Mouse (Mus musculus): ENCODE measurements at regions not wholly inside any gene's neighbourhood (a gene's known extent, or its start where the extent isn't known, plus 50 kb on each side); places are given as distances from the start of the nearest gene placed in this dataset.
A peak's percentile ranks its signal among the peaks of the same experiment; 100 is the strongest.

DNA sequence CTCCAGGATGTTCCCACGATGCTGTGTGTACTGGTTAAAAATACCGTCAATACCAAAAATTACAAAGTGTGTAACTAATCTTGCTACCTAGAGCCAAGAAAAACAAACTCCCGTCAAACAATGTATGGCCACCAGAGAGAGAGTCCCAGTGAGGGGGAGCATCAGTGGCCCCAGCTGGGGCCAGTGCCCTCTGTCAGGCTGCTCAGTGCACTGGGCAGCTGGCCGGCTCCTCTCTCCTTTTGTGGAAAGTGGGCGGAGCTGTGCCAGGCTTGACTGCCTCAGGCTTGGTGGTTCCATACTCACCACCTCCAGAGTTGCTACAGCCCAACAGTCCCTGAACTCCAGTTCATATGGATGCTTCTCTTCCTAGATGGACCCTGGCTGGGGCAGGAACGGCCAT, 53.8 kb upstream of the Sept5 start:
- Histone ChIP-seq H3K4me1 (ENCODE audit: insufficient read depth) (peaks cover 12% of the 10 kb centered on the region), H3K36me3 (replicated peaks; ENCODE audit: insufficient read depth, low read length) (no peaks in the 10 kb centered on the region), H3K27ac (ENCODE audit: low read depth) (no peak overlapping the region), H3K27me3 (ENCODE audit: insufficient read depth, low read length) (no peaks in the 10 kb centered on the region), H3K9ac (replicated peaks) (no peak overlapping the region), H3K4me2 (ENCODE audit: low read depth, low read length) (no peak overlapping the region), H3K4me3 (ENCODE audit: low read depth, low read length) (no peak overlapping the region), H3K9me3 (ENCODE audit: low read length) (no peaks in the 10 kb centered on the region)
- DNase-seq (no peak), ATAC-seq (no peak)
- 55% methylated on average over 6 of the region's 6 CpGs for WGBS (ENCODE audit: insufficient replicate concordance)
- TF ChIP-seq EP300 (IDR thresholded peaks at IDR 0.05; ENCODE audit: low read depth) (no peak), CTCF (IDR thresholded peaks at IDR 0.05; ENCODE audit: low read depth) (no peak)

GRCm38 (mm10) chr16:18686044-18686761, 56.4 kb upstream of the Sept5 start:
- DNase-seq (no peak), ATAC-seq (no peak)
- Histone ChIP-seq H3K27ac (ENCODE audit: low read depth) (no peak overlapping the region), H3K9me3 (ENCODE audit: low read length) (no peaks in the 10 kb centered on the region), H3K9ac (replicated peaks) (no peak overlapping the region), H3K4me2 (ENCODE audit: low read depth, low read length) (no peak overlapping the region), H3K4me3 (ENCODE audit: low read depth, low read length) (no peak overlapping the region), H3K27me3 (ENCODE audit: insufficient read depth, low read length) (no peaks in the 10 kb centered on the region), H3K36me3 (replicated peaks; ENCODE audit: insufficient read depth, low read length) (no peaks in the 10 kb centered on the region), H3K4me1 (ENCODE audit: insufficient read depth) (peaks cover 12% of the 10 kb centered on the region)
- 38% methylated on average over 6 of the region's 6 CpGs for WGBS (ENCODE audit: insufficient replicate concordance)
- TF ChIP-seq EP300 (IDR thresholded peaks at IDR 0.05; ENCODE audit: low read depth): no peak
- TF ChIP-seq CTCF (IDR thresholded peaks at IDR 0.05; ENCODE audit: low read depth): no peak

GRCm38 (mm10) chr16:18686916-18687315, 57.2 kb upstream of the Sept5 start:
- Histone ChIP-seq H3K4me2 (ENCODE audit: low read depth, low read length) (peak overlapping the region; percentile 66), H3K4me3 (ENCODE audit: low read depth, low read length) (0 out of 2 replicates have a peak overlapping the region, but pooled peaks have one; percentile 15), H3K9ac (replicated peaks) (0 out of 2 replicates have a peak overlapping the region, but pooled peaks have one; percentile 38), H3K27ac (ENCODE audit: low read depth) (peak overlapping the region; percentile 73), H3K36me3 (replicated peaks; ENCODE audit: insufficient read depth, low read length) (no peaks in the 10 kb centered on the region), H3K27me3 (ENCODE audit: insufficient read depth, low read length) (no peaks in the 10 kb centered on the region), H3K9me3 (ENCODE audit: low read length) (no peaks in the 10 kb centered on the region), H3K4me1 (ENCODE audit: insufficient read depth) (peaks cover 12% of the 10 kb centered on the region)
- peak; percentile 99 for ATAC-seq
- under 1% methylated on average over 17 of the region's 17 CpGs for WGBS (ENCODE audit: insufficient replicate concordance)
- TF ChIP-seq CTCF (IDR thresholded peaks at IDR 0.05; ENCODE audit: low read depth) (no peak), EP300 (IDR thresholded peaks at IDR 0.05; ENCODE audit: low read depth) (no peak)
- DNase-seq: peak; percentile 90

- Histone ChIP-seq H3K9ac (replicated peaks) (0 out of 2 replicates have a peak overlapping the region, but pooled peaks have one; percentile 38), H3K27me3 (ENCODE audit: insufficient read depth, low read length) (no peaks in the 10 kb centered on the region), H3K4me3 (ENCODE audit: low read depth, low read length) (0 out of 2 replicates have a peak overlapping the region, but pooled peaks have one; percentile 15)
Measured at GRCm38 (mm10) chr16:18687367-18687766, 57.6 kb upstream of the Sept5 start.

DNA sequence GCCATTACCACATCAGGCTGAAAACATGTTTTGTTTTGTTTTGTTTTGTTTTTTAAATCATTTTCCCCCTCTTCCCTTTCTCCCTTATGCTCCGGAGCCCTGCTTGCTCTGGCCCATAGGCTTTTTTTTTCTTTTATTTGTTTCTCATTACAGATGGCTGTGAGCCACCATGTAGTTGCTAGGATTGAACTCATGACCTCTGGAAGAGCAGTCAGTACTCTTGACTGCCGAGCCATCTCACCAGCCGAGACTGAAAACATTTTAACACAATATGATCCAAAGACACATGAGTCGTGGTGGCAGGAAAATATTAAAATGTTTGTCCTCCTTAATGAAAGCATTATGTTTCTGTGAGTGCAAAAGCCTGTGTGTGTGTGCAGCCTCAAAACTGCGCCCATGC, 65.8 kb upstream of the Sept5 start:
- TF ChIP-seq CTCF (IDR thresholded peaks at IDR 0.05; ENCODE audit: low read depth): no peak
- no peak for TF ChIP-seq EP300 (IDR thresholded peaks at IDR 0.05; ENCODE audit: low read depth)
- no peaks in the 10 kb centered on the region for H3K4me1 ChIP-seq (ENCODE audit: insufficient read depth)
- H3K27ac ChIP-seq (ENCODE audit: low read depth): no peak overlapping the region
- no peak overlapping the region for H3K4me2 ChIP-seq (ENCODE audit: low read depth, low read length)
- 67% methylated on average over 5 of the region's 5 CpGs for WGBS (ENCODE audit: insufficient replicate concordance)
- H3K27me3 ChIP-seq (ENCODE audit: insufficient read depth, low read length): no peaks in the 10 kb centered on the region
- no peak for ATAC-seq
- no peak for DNase-seq
- no peak overlapping the region for H3K9ac ChIP-seq (replicated peaks)
- no peaks in the 10 kb centered on the region for H3K36me3 ChIP-seq (replicated peaks; ENCODE audit: insufficient read depth, low read length)
- no peaks in the 10 kb centered on the region for H3K9me3 ChIP-seq (ENCODE audit: low read length)
- no peak overlapping the region for H3K4me3 ChIP-seq (ENCODE audit: low read depth, low read length)

More at GRCm38 (mm10) chr16:18687367-18687766, 57.6 kb upstream of the Sept5 start:
- no peak for TF ChIP-seq EP300 (IDR thresholded peaks at IDR 0.05; ENCODE audit: low read depth)
- TF ChIP-seq CTCF (IDR thresholded peaks at IDR 0.05; ENCODE audit: low read depth): peak; percentile 83
- WGBS (ENCODE audit: insufficient replicate concordance): under 1% methylated on average over 8 of the region's 8 CpGs
- no peaks in the 10 kb centered on the region for H3K36me3 ChIP-seq (replicated peaks; ENCODE audit: insufficient read depth, low read length)
- H3K4me1 ChIP-seq (ENCODE audit: insufficient read depth): peaks cover 12% of the 10 kb centered on the region
- DNase-seq (peak; percentile 82), ATAC-seq (peak; percentile 78)
- peak overlapping the region; percentile 66 for H3K4me2 ChIP-seq (ENCODE audit: low read depth, low read length)
- H3K27ac ChIP-seq (ENCODE audit: low read depth): peak overlapping the region; percentile 73
- H3K9me3 ChIP-seq (ENCODE audit: low read length): no peaks in the 10 kb centered on the region

GRCm38 (mm10) chr16:18696074-18696819, 66.5 kb upstream of the Sept5 start:
- H3K36me3 ChIP-seq (replicated peaks; ENCODE audit: insufficient read depth, low read length): no peaks in the 10 kb centered on the region
- no peak overlapping the region for H3K4me2 ChIP-seq (ENCODE audit: low read depth, low read length)
- no peaks in the 10 kb centered on the region for H3K9me3 ChIP-seq (ENCODE audit: low read length)
- H3K27me3 ChIP-seq (ENCODE audit: insufficient read depth, low read length): no peaks in the 10 kb centered on the region
- 16% methylated on average over 20 of the region's 20 CpGs for WGBS (ENCODE audit: insufficient replicate concordance)
- peak; percentile 84 for DNase-seq
- ATAC-seq: peak; percentile 86
- TF ChIP-seq CTCF (IDR thresholded peaks at IDR 0.05; ENCODE audit: low read depth) (peak; percentile 86), EP300 (IDR thresholded peaks at IDR 0.05; ENCODE audit: low read depth) (no peak)
- no peak overlapping the region for H3K27ac ChIP-seq (ENCODE audit: low read depth)
- no peak overlapping the region for H3K4me3 ChIP-seq (ENCODE audit: low read depth, low read length)
- H3K9ac ChIP-seq (replicated peaks): no peak overlapping the region
- H3K4me1 ChIP-seq (ENCODE audit: insufficient read depth): no peaks in the 10 kb centered on the region
